Mouse (Mus musculus) MEL (cell line): ENCODE measurements around the gene Abhd11. TPM values are rescaled to one million over a fixed set of nuclear protein-coding genes. Genes with fewer than 3 reads are reported as not detected.

Experiments used
- DNase-seq: peaks from one replicate; pipeline ENCODE4 v3.0.0; 2011; ENCODE audit warnings: low read depth, low spot score
- H3K27ac ChIP-seq: 2 replicates; pipeline ENCODE4 v1.5.1; 2012; ENCODE audit warnings: low read depth, mild to moderate bottlenecking, control low read depth, low read length, moderate library complexity; ENCODE audit not compliant: control insufficient read depth
- H3K27me3 ChIP-seq, 2 experiments: fragments of 150-350 bp in 1 of 2; sonication (generic) in 1 of 2; 2 replicates each; pipeline ENCODE4 v1.6.1; 2012; ENCODE audit warnings: low read length in 2 of 2, mild to moderate bottlenecking in 2 of 2, improper control_type of control experiment in 1 of 2, moderate library complexity in 1 of 2; ENCODE audit not compliant: insufficient read depth in 2 of 2, control insufficient read depth in 1 of 2
- H3K36me3 ChIP-seq, 2 experiments: 2 replicates each; pipeline ENCODE4 v1.6.1; 2012 to 2014; ENCODE audit warnings: low read length in 2 of 2, improper control_type of control experiment in 1 of 2, inconsistent platforms in 1 of 2, mild to moderate bottlenecking in 1 of 2; ENCODE audit not compliant: insufficient read depth in 2 of 2, control insufficient read depth in 1 of 2
- H3K4me1 ChIP-seq, 2 experiments: fragments of 150-350 bp in 1 of 2; sonication (generic) in 1 of 2; 2 replicates each; pipeline ENCODE4 v1.6.1; 2012; ENCODE audit warnings: low read length in 2 of 2, improper control_type of control experiment in 1 of 2, mild to moderate bottlenecking in 1 of 2; ENCODE audit not compliant: insufficient read depth in 2 of 2, control insufficient read depth in 1 of 2
- H3K4me3 ChIP-seq, 2 experiments: fragments of 150-350 bp in 1 of 2; sonication (generic) in 1 of 2; 2 replicates each; pipeline ENCODE4 v1.5.1; 2012; ENCODE audit warnings: low read depth in 2 of 2, low read length in 2 of 2, mild to moderate bottlenecking in 2 of 2, moderate library complexity in 2 of 2, control low read depth in 1 of 2, improper control_type of control experiment in 1 of 2; ENCODE audit not compliant: control insufficient read depth in 1 of 2, insufficient read depth in 1 of 2
- H3K79me2 ChIP-seq: 2 replicates; pipeline ENCODE4 v1.6.1; 2012; ENCODE audit warnings: mild to moderate bottlenecking, low read length, moderate library complexity; ENCODE audit not compliant: control insufficient read depth, poor library complexity, insufficient read depth
- H3K9ac ChIP-seq: 2 replicates; pipeline ENCODE4 v1.6.1; 2012; ENCODE audit warnings: low read depth, mild to moderate bottlenecking, control low read depth, low read length, moderate library complexity; ENCODE audit not compliant: control insufficient read depth, poor library complexity, severe bottlenecking
- H3K9me3 ChIP-seq: fragments of 150-350 bp; sonication (generic); replicated peaks from 2 replicates; pipeline ENCODE4 v1.6.1; 2012; ENCODE audit warnings: mild to moderate bottlenecking, low read length, improper control_type of control experiment, moderate library complexity; ENCODE audit not compliant: insufficient read depth
- BHLHE40 ChIP-seq: IDR thresholded peaks from 2 replicates; pipeline ENCODE4 v1.6.1; 2012; ENCODE audit warnings: low read depth, mild to moderate bottlenecking, inconsistent platforms, low read length, improper control_type of control experiment, borderline replicate concordance
- CHD1 ChIP-seq: IDR thresholded peaks from 2 replicates; pipeline ENCODE4 v1.6.1; 2012; ENCODE audit warnings: low read depth, mild to moderate bottlenecking, inconsistent platforms, low read length, improper control_type of control experiment
- CHD2 ChIP-seq: IDR thresholded peaks from 2 replicates; pipeline ENCODE4 v1.6.1; 2011; ENCODE audit warnings: low read length, improper control_type of control experiment
- E2F4 ChIP-seq: IDR thresholded peaks from 2 replicates; pipeline ENCODE4 v1.6.1; 2011; ENCODE audit warnings: low read depth, low read length, improper control_type of control experiment, borderline replicate concordance
- GATA1 ChIP-seq: IDR thresholded peaks from 2 replicates; pipeline ENCODE4 v1.6.1; 2011; ENCODE audit warnings: low read depth, low read length, improper control_type of control experiment
- JUND ChIP-seq: IDR thresholded peaks from 2 replicates; pipeline ENCODE4 v1.6.1; 2011; ENCODE audit warnings: low read depth, mild to moderate bottlenecking, improper control_type of control experiment, low read length
- KAT2A ChIP-seq: conservative IDR thresholded peaks from 2 replicates; pipeline ENCODE4 v1.6.1; 2012; ENCODE audit warnings: low read depth, low read length, improper control_type of control experiment, inconsistent platforms
- MAFK ChIP-seq: IDR thresholded peaks from 2 replicates; pipeline ENCODE4 v1.6.1; 2011; ENCODE audit warnings: low read depth, mild to moderate bottlenecking, low read length, improper control_type of control experiment, borderline replicate concordance
- MAX ChIP-seq: IDR thresholded peaks from 2 replicates; pipeline ENCODE4 v1.6.1; 2011; ENCODE audit warnings: low read length, improper control_type of control experiment
- MEF2A ChIP-seq: IDR thresholded peaks from 2 replicates; pipeline ENCODE4 v1.6.1; 2014; ENCODE audit warnings: low read depth, mild to moderate bottlenecking, inconsistent platforms, low read length, improper control_type of control experiment; ENCODE audit not compliant: poor library complexity, insufficient replicate concordance, severe bottlenecking; ENCODE audit errors: extremely low read depth
- NRF1 ChIP-seq: IDR thresholded peaks from 2 replicates; pipeline ENCODE4 v1.6.1; 2014; ENCODE audit warnings: low read depth, mild to moderate bottlenecking, inconsistent platforms, low read length, improper control_type of control experiment, moderate library complexity; ENCODE audit not compliant: poor library complexity, insufficient read depth, severe bottlenecking
- RAD21 ChIP-seq: IDR thresholded peaks from 2 replicates; pipeline ENCODE4 v1.6.1; 2011; ENCODE audit warnings: mild to moderate bottlenecking, low read depth, low read length, improper control_type of control experiment
- SMC3 ChIP-seq: IDR thresholded peaks from 2 replicates; pipeline ENCODE4 v1.6.1; 2011; ENCODE audit warnings: low read depth, low read length, improper control_type of control experiment
- TCF12 ChIP-seq: IDR thresholded peaks from 2 replicates; pipeline ENCODE4 v1.6.1; 2014; ENCODE audit warnings: low read depth, mild to moderate bottlenecking, inconsistent platforms, low read length, improper control_type of control experiment, moderate library complexity
- ZKSCAN1 ChIP-seq: IDR thresholded peaks from 2 replicates; pipeline ENCODE4 v1.6.1; 2012; ENCODE audit warnings: low read depth, mild to moderate bottlenecking, inconsistent platforms, low read length, improper control_type of control experiment, moderate library complexity
- ZNF384 ChIP-seq: IDR thresholded peaks from 2 replicates; pipeline ENCODE4 v1.6.1; 2012; ENCODE audit warnings: low read depth, mild to moderate bottlenecking, inconsistent platforms, low read length, improper control_type of control experiment
- polyA plus RNA-seq, 2 experiments: library from polyadenylated mRNA; stranded (reverse) in 1 of 2; unstranded in 1 of 2; fragments of >175 nt in 1 of 2; fragments of >200 nt in 1 of 2; gene quantifications; 2 replicates each; pipeline versions ENCODE4 v1.2.1 to v1.2.4; 2012; ENCODE audit warnings: low replicate concordance in 2 of 2, low read depth in 1 of 2; ENCODE audit not compliant: insufficient read length in 2 of 2, insufficient read depth in 1 of 2, missing spikeins in 1 of 2
- total RNA-seq: library from RNA; depleted of rRNA; stranded (reverse); fragments of 300-350 nt; gene quantifications from 2 replicates; pipeline ENCODE4 v1.2.3, GENCODE M21; 2012

The Abhd11 gene
- total and polyA plus RNA-seq, 3 experiments, result 51.7 to 55.9 TPM; not detected in 1

- H3K4me3 ChIP-seq, result no peak overlapping the region
- H3K9me3 ChIP-seq, result no peaks in the 10 kb centered on the region
- H3K9ac ChIP-seq, result no peak overlapping the region
- no peak overlapping the region for H3K27ac ChIP-seq
- TF ChIP-seq BHLHE40 (no peak), ZKSCAN1 (no peak), MAX (no peak)
- H3K36me3 ChIP-seq, result no peaks in the 10 kb centered on the region
- no peak for DNase-seq
- H3K79me2 ChIP-seq, result no peaks in the 10 kb centered on the region
- 0 out of 4 replicates have a peak, but pooled peaks cover 0 to 6% of the 10 kb centered on the region in 2 experiments for H3K4me1 ChIP-seq
- peaks cover 9 to 23% of the 10 kb centered on the region in 2 experiments for H3K27me3 ChIP-seq
Measured at GRCm38 (mm10) chr5:134989166-134989565, 19.8 kb upstream of the Abhd11 start.

GRCm38 (mm10) chr5:134989741-134990140 is 19.2 kb upstream of the Abhd11 start:
- TF ChIP-seq ZNF384 (no peak), CHD1 (no peak), TCF12 (no peak), CHD2 (no peak), SMC3 (no peak), KAT2A (no peak), MAFK (no peak), E2F4 (no peak), NRF1 (no peak), JUND (no peak), GATA1 (no peak), MEF2A (no peak), RAD21 (no peak)
- Histone ChIP-seq H3K79me2 (no peaks in the 10 kb centered on the region), H3K4me3 (no peak overlapping the region), H3K4me1 (0 out of 4 replicates have a peak, but pooled peaks cover 0 to 6% of the 10 kb centered on the region in 2 experiments), H3K27me3 (peaks cover 9 to 23% of the 10 kb centered on the region in 2 experiments), H3K9ac (no peak overlapping the region), H3K9me3 (no peaks in the 10 kb centered on the region), H3K27ac (no peak overlapping the region), H3K36me3 (no peaks in the 10 kb centered on the region)
- DNase-seq, result no peak
